ENCODE assay signal across 21 mouse cellular contexts in genomic region chr1:11580026-11580425, GRCm38 (mm10).
"Had no signal": no experiment of that assay in that cellular context is flagged by ENCODE, and none has a peak within 500 bp of the region (broad histone marks: within the 10 kb centered on the region; RNA-seq: fewer than 3 reads in every experiment).

No protein-coding gene starts in this region.

- H3K27me3 ChIP-seq: kidney, embryonic 15.5 days; limb, embryonic 12.5 days; limb, embryonic 15.5 days; midbrain, embryonic 12.5 days; midbrain, embryonic 15.5 days; neural tube, embryonic 12.5 days; neural tube, embryonic 15.5 days; stomach, embryonic 15.5 days had no signal

- H3K4me3 ChIP-seq: kidney, embryonic 15.5 days; limb, embryonic 12.5 days; limb, embryonic 15.5 days; midbrain, embryonic 12.5 days; midbrain, embryonic 15.5 days; neural tube, embryonic 12.5 days; neural tube, embryonic 15.5 days; stomach, embryonic 15.5 days had no signal

- H3K36me3 ChIP-seq: kidney, embryonic 15.5 days; limb, embryonic 12.5 days; limb, embryonic 15.5 days; midbrain, embryonic 12.5 days; midbrain, embryonic 15.5 days; neural tube, embryonic 12.5 days; neural tube, embryonic 15.5 days; stomach, embryonic 15.5 days had no signal

- H3K27ac ChIP-seq: kidney, embryonic 15.5 days; limb, embryonic 12.5 days; limb, embryonic 15.5 days; liver, embryonic 14.5 days; macrophage; midbrain, embryonic 12.5 days; midbrain, embryonic 15.5 days; neural tube, embryonic 12.5 days; neural tube, embryonic 15.5 days; stomach, embryonic 15.5 days had no signal

- H3K4me1 ChIP-seq: kidney, embryonic 15.5 days; limb, embryonic 12.5 days; limb, embryonic 15.5 days; midbrain, embryonic 12.5 days; midbrain, embryonic 15.5 days; neural tube, embryonic 12.5 days; neural tube, embryonic 15.5 days; stomach, embryonic 15.5 days had no signal

- DNase-seq: kidney, adult 11 months; kidney, adult 8-10 months; kidney, postnatal 10 days; kidney, postnatal 36 days; layer of hippocampus, adult 9-11 months; left cerebral cortex, postnatal 4 days; liver, postnatal 0 days; lung, embryonic 14.5 days; right cerebral cortex, postnatal 14 days; spleen, adult 18-20 months; thymus, postnatal 36 days had no signal
